Mouse (Mus musculus) stomach, postnatal 0 days (tissue): ENCODE data around the gene Arpc5.

ENCODE experiments used
- CTCF ChIP-seq: IDR thresholded peaks from 2 replicates; pipeline ENCODE4 v1.5.1; 2016; ENCODE audit warnings: antibody characterized with exemption, low read depth, mild to moderate bottlenecking, moderate library complexity
- EP300 ChIP-seq: optimal IDR thresholded peaks from 2 replicates; pipeline ENCODE3; 2016; ENCODE audit warnings: antibody characterized with exemption

GRCm38 (mm10) chr1:152810533-152811439, 44.4 kb downstream of the Arpc5 start:
- TF ChIP-seq EP300 (no peak), CTCF (no peak)
